Mouse (Mus musculus) gastrocnemius, adult 8-10 months (tissue): ENCODE measurements at regions not wholly inside any gene's neighbourhood (a gene's known extent, or its start where the extent isn't known, plus 50 kb on each side); places are given as distances from the start of the nearest gene placed in this dataset.

Experiments
- DNase-seq, 2 experiments: peaks; one replicate each; pipeline ENCODE4 v3.0.0; 2022; ENCODE audit warnings: low spot score in 2 of 2

DNA sequence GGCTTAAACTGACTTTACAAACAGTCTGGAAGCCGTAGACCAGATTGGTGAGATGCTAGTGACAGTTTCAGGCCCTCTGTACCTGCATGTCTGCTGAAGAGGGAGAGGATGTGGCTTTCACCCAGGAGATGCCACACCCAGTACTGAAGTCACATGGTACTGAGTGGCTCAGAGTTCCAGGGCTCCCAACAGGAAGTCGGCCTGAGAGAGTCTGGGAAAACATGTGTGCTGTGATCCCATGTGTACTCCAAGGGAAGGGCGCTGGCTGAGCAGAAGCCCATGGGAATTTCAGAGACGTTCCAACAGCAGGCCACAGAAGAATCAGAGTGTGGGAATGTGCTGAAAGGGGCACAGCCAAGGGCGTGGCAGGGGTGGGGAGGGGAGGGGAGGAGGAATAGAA, 120.7 kb upstream of the Spdye4c start:
- DNase-seq = peak; percentile 18 to 51

DNA sequence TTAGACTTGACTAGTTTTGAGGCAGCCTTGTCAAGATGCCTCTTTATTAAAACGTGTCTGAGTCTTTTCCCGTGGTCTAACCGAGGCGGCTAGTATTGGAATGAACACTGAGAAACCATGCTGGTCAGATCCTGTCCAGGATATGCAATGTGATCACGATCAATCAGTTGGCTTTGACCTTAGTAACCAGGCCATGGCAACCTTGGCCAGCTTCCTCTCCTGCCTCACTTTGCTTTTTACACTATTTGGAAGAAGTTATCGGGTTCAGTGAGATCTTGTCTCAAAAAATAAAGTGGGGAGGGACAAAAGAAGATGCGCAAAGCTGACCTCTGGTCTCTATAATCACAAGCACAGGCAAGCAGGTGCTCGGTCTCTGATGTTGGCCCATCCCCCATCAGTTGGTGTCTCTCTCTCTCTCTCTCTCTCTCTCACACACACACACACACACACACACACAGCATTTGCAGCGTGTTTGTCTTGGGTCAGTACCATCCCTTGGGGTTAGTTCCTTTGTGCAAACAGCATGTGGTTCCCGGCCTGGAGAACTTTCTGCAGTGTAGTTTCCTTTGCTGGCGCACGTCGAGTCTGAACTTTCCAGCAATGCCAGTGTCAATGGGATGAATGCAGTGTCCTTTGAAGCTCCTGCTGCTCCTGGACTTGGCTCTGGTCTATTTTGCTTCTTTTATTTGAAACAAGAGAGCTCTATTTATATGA, 117.6 kb upstream of the Spdye4c start:
- DNase-seq = peak in 1 of 2 experiments; percentile 5

- no peak for DNase-seq
Observed at GRCm38 (mm10) chr2:128473997-128474396, 117.0 kb upstream of the Spdye4c start.

GRCm38 (mm10) chr2:128477242-128477641, 113.8 kb upstream of the Spdye4c start:
- no peak for DNase-seq

DNA sequence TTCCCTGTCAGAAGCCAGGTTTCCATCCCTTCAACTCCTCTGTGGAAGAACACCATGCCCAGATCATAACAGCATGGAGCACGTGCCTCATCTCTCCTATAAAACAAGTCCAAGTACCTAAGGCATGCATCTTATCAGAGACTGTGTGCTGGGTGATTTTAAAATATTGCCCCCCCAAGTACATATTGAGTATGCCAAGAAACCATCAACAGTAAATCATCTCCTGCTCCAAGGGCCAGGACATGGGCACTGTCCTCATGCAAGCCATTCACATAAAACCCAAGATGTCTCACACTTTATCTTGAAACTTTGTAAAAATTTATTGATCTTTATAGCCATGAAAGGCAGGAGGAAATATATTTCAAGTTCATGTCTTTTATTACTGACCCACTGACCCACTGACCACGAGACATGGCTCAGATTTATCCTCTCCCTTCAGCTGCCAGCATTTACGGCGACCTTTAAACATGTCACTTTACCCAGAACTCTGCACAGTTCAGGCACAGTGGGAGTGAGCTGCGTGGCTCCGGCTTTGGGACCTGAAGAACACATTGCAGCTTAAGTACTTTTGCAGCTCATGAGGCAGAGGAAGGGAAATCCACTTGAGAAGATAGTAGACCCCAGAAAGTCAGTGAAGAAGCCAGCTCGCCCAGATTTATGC, 99.7 kb upstream of the Spdye4c start:
- no peak for DNase-seq

GRCm38 (mm10) chr2:128493871-128494270, 97.1 kb upstream of the Spdye4c start:
- no peak for DNase-seq

DNA sequence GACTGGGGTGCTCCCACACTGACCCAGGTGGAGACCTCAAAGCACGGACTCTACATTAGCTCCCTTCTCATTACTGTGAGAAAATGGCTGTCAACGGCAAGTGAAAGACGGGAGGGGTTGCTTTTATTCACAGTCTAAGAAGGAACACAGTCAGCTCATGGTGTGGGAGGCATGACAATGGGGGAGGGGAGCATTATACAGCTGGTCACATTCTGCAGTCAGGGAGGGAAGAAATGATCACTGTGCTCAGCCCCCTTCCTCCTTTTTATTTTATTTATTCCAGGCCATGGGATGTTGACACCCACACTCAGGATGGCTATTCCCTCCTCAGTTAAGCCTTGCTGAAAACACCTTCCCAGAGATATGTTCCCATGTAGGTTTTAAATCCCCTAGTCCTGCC, 93.1 kb upstream of the Spdye4c start:
- no peak for DNase-seq

GRCm38 (mm10) chr2:128498611-128499010, 92.4 kb upstream of the Spdye4c start:
- DNase-seq = no peak

- no peak for DNase-seq
Observed at GRCm38 (mm10) chr2:128499575-128500184, 91.3 kb upstream of the Spdye4c start.

DNA sequence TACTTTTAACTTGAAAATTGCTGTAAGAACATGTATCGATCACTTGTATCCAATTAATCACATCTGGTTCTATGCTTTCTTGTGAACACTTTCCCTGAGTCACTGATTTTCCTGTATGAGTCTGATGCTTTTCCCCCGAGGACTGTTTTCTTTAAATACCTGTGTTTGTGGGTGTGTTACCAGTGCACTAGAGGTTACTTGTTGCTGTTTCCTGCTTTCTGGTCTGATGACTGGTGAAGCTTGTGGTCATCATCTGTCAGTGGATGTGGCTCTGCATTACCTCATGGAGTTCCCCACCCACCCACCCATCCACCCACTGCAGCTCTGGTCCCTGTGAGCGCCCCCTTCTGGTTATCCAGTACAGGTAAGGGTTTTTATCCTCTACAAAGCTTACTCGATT, 88.3 kb upstream of the Spdye4c start:
- no peak for DNase-seq

- DNase-seq = no peak
Observed at GRCm38 (mm10) chr2:128503136-128503935, 87.7 kb upstream of the Spdye4c start.

DNA sequence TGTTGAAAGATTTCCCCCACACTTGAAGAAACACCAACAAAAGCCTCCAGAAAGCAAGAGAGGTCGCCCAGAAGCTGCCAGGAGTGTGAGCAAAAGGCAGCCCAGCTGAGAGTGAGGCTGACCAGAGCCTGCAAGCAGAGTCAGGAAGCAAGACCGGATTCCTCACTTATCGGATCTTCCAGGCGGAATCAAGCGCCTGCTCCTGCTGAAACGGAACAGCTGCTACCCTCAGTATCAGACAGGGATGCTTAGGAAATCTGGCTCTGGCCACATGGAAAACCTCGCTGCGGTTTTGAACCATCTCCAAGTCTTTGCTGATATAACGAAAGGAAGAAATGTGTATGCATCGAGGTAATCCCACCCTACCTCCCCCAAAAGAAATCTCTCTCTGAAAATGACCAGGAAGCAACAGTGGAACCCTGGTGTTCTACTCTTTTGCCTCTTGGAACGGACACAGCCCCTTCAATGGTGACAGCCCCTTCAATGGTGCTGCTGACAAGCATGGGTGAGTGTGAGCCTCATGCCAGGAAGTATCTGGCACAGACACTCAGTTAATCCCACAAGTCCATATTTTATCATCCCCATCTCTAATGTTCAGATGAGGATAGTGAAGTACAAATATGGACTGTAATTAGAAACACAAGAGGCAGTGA, 83.3 kb upstream of the Spdye4c start:
- no peak for DNase-seq

GRCm38 (mm10) chr2:128508244-128508605, 82.8 kb upstream of the Spdye4c start:
- DNase-seq = no peak

DNA sequence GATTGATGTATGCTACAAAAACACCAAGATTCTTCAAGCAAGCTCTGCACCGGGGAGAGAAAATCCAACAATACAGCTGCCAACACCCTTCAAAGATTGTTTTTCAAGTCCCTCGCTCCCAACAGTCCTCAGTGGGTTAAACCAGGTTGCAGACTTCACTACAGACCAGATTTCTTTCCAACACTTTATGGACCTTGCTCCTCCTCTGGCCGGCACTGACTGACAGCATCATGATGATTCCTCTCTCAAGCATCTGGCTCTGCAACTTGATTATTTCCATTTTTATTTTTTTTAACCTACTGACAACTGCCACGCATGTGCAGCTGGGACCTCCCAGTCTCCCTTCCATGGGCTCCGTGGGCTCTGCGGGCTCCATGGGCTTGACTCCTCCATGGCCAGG, 79.7 kb upstream of the Spdye4c start:
- DNase-seq = no peak

GRCm38 (mm10) chr2:128512852-128513251, 78.2 kb upstream of the Spdye4c start:
- no peak for DNase-seq

DNA sequence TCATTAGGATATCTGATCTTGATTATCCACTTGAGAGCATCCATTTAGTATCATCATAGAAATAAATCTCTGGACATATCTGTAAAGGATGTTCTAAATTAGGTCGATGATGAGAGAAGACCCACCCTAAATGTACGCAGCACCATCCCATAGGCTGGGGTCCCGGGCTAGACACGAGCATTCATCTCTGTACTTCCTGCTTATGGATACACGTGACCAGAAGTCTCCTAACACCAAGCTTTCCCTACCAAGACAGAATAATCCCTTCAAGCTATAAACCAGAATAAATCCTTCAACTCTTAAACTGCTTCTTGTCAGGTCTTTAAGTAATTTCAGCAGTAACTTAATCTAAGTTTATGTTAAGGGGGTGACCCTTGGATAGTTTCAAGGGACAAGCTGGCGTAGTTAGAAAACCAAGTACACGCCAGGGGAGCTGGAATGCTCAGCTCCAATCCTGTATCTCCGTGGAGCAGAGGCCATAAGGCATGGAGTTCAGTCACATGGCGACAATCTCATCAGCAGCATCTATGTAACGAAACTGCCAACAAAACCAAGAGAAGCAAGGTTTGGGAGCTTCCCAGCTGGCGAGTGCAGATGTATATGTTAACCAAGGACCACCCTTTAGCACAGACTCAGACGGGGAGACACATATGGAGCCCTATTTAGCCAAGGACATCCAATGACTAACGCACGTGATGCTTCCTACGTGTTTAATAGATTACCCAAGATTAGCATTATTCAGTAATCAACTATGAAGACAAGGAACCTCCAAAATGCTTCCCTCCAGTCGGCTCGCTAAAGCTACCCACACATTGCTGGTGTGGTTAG, 76.3 kb upstream of the Spdye4c start:
- no peak for DNase-seq

DNA sequence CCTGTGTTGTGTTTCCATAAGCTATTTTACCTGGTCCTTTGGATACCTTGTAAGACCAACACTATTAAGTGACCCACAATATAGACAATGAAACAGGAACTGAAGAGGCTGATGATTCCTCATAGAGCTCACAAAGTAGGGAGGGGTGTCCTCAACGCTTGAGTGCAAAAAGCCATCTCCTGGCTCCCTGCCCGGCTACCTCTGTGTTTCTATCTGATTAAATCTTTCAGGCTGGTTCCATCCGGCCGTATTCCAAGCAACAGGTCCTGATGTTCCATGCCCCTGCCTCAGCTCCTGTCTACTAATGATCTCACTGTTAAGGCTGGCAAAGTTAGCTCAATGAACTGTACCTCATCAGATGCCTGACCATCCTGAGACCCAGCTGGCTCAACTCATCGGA, 75.3 kb upstream of the Spdye4c start:
- no peak for DNase-seq

DNA sequence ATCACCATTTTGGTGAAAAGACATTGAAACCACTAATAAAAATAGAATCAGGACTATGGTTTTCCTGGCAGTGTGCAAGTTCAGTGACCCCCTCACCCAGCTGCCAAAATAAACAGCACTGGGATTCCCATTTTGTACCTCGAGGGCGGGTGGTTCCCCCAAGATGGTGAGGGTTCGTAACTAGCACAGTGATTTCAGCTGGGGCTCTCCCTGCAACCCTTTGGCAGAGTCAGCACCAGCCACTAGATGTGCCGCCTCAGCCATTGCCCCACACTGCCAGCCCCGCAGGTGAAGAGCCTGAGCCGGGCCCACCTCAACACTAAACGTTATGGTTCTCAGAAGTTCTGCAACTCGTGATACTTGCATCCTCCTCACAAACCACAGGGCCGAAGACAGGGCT, 74.3 kb upstream of the Spdye4c start:
- DNase-seq = no peak

DNA sequence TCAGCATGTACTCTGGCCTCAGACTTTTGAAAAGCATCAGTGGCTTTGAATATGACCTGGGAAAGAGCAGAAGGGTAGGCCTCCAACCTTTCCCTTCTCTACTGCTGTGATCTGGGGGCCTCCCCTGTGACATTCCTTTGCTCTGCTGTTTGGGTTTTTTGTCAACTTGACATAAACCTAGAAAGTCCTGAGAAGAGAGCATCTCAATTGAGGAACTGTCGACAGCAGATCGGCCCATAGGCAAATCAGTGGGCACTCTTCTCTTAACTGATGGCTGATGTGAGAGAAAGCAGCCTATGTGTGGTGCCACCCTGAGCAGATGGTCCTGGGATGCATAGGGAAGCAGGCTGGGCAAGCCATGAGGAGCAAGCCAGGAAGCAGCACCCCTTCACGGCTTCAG, 72.9 kb upstream of the Spdye4c start:
- no peak for DNase-seq

GRCm38 (mm10) chr2:128521701-128522443, 69.1 kb upstream of the Spdye4c start:
- no peak for DNase-seq
